Comparison of ENCODE assay signal across 9 mouse cellular contexts in the genomic region with DNA sequence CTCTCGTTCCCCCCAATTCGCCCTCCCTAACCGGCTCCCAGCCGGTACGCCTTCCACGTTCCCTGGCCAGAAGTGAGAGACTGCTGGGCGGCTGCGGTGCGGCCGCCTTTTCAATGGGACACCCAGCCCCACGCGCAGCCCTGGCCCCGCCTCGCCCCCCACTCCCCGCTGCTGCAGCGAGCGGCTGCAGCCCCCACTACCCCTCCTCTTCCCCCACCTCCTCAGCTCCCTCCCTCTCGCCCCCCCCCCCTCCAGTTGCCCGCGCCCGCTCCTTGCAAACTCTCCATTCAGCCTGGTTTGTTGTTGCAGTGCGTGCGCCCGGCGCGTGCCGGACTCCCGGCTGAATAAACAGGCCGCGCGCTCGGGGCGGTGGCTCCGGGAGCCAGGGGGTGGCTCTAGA. TPM values are rescaled to one million over a fixed set of nuclear protein-coding genes. Genes with fewer than 3 reads are reported as not detected.
DNase-seq lines count a peak whose midpoint lies in the region; ATAC-seq and TF ChIP-seq lines count a peak whose summit lies in the region.
"Had no signal": no experiment of that assay in that cellular context is flagged by ENCODE, and none has a peak within 500 bp of the region (broad histone marks: within the 10 kb centered on the region; RNA-seq: fewer than 3 reads in every experiment).

A gene (minus strand): TSS at position 85 of the 400 bp plus-strand sequence.

- H3K27ac ChIP-seq in thymus, adult 2 months (ENCODE audit: control insufficient read depth, insufficient read depth, low read length) = no peak within 1 kb of the TSS
- no peak within 1 kb of the TSS for H3K27ac ChIP-seq in limb, embryonic 12.5 days

- 3% methylated on average over 29 of the region's 34 CpGs for WGBS in thymus, adult 2 months
- whole genome bisulfite sequencing in limb, embryonic 12.5 days = under 1% methylated on average over 29 of the region's 34 CpGs

- TF ChIP-seq CTCF in thymus, adult 2 months (IDR thresholded peaks at IDR 0.05; ENCODE audit: borderline replicate concordance, control insufficient read depth, extremely low read depth, insufficient read depth, low read length, poor library complexity) = no peak

- ATAC-seq in limb, embryonic 12.5 days (ENCODE audit: insufficient number of reproducible peaks, insufficient read depth, low FRiP score, low TSS enrichment, low read depth) = peak; percentile 26

- H3K4me2 ChIP-seq in limb, embryonic 12.5 days = peak within 1 kb of the TSS; percentile 97

- peak within 1 kb of the TSS; percentile 13; the same call in 1 of the 2 replicates for H3K4me3 ChIP-seq in thymus, adult 2 months (ENCODE audit: control insufficient read depth, insufficient read depth, low read length)
- peak within 1 kb of the TSS; percentile 61 for H3K4me3 ChIP-seq in limb, embryonic 12.5 days (replicated peaks)

- no peaks in the 10 kb centered on the region for H3K4me1 ChIP-seq in thymus, adult 2 months (replicated peaks; ENCODE audit: control insufficient read depth, insufficient read depth, low read length)
- H3K4me1 ChIP-seq in limb, embryonic 12.5 days (replicated peaks) = peaks cover 29% of the 10 kb centered on the region

- H3K36me3 ChIP-seq in thymus, adult 2 months (ENCODE audit: control insufficient read depth, insufficient read depth, low read length) = no peaks in the 10 kb centered on the region
- no peaks in the 10 kb centered on the region for H3K36me3 ChIP-seq in limb, embryonic 12.5 days

- DNase-seq in heart, adult 11 months = peak; percentile 77
- no peak for DNase-seq in heart, adult 8-10 months (ENCODE audit: low spot score)
- no peak for DNase-seq in thymus, adult 2 months
- DNase-seq in thymus, postnatal 14 days = no peak
- peak; percentile 94 for DNase-seq in retina, postnatal 1 day
- DNase-seq in gastrocnemius, postnatal 25 days = no peak
- DNase-seq in urinary bladder, postnatal 14 days (ENCODE audit: low spot score) = no peak

- H3K27me3 ChIP-seq in thymus, adult 2 months (ENCODE audit: control insufficient read depth, insufficient read depth, low read length) = no peaks in the 10 kb centered on the region; the same call in 1 of the 2 replicates
- H3K27me3 ChIP-seq in limb, embryonic 12.5 days = peaks cover 88% of the 10 kb centered on the region

- H3K9ac ChIP-seq in limb, embryonic 12.5 days (replicated peaks) = peak within 1 kb of the TSS; percentile 57

- peaks cover 4% of the 10 kb centered on the region; the same call in 1 of the 2 replicates for H3K9me3 ChIP-seq in limb, embryonic 12.5 days

- TF ChIP-seq POLR2A in thymus, adult 2 months (IDR thresholded peaks at IDR 0.05; ENCODE audit: control insufficient read depth, extremely low read depth, insufficient read depth, low read length, poor library complexity) = no peak

RNA-seq across cellular contexts. Expression of the gene that starts here (rescaled TPM):
- not detected for total RNA-seq in heart, adult 8-10 months (2022)
- polyA plus RNA-seq in thymus, adult 2 months (2012; rRNA removed) = 25.9 and 26.4 TPM in 2 replicates
- 0.10 and 0.36 TPM in 2 replicates for polyA plus RNA-seq in limb, embryonic 12.5 days (2016; fragmentation: Nextera tagmentation; extraction: Ambion mirVana)
- not detected for total RNA-seq in gastrocnemius, postnatal 25 days (2021)
- total RNA-seq: hematopoietic stem cell, adult 5-6 weeks had no signal

Comparison
In these comparisons a context has a peak if more than half of its experiments do, and no peak if none do; other contexts are left out.
1. RNA of the gene that starts here (polyA plus RNA-seq): 25.9 to 26.4 TPM in thymus, adult 2 months; 0.10 to 0.36 TPM in limb, embryonic 12.5 days; every median in the first group is over 10 times any median in the second.
2. DNase-seq: peak in heart, adult 11 months (single experiment) and retina, postnatal 1 day (single experiment); none in heart, adult 8-10 months (single experiment), thymus, adult 2 months (single experiment), thymus, postnatal 14 days (single experiment), gastrocnemius, postnatal 25 days (single experiment) and urinary bladder, postnatal 14 days (single experiment).
3. Peak in ATAC-seq, H3K4me3 ChIP-seq, H3K9ac ChIP-seq and H3K4me2 ChIP-seq in limb, embryonic 12.5 days; RNA of the gene not detected or under 1 TPM.